In the genomic region with DNA sequence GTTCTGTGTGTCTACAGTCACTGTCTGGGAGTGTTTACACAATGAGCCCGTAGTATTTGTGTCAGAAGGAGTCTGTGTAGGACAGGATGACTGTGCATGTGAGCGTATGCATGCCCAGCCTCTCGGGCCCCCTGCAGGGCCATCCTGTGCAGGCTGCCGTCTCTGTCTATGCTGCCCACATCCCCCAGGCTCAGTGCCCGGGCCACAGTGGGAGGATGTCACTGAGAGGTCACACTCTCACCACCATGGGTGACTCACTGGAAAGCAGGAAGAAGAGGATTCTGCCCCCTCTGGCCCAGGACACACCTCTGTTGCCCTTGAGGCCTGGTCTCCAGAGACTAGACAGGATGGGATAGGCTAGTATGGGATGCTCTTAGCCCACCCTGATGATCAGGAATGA, we compare ENCODE assay signal across 9 mouse cellular contexts. TPM values are rescaled to one million over a fixed set of nuclear protein-coding genes. Genes with fewer than 3 reads are reported as not detected.
DNase-seq lines count a peak whose midpoint lies in the region; ATAC-seq lines count a peak whose summit lies in the region.
"Had no signal": no experiment of that assay in that cellular context is flagged by ENCODE, and none has a peak within 500 bp of the region (broad histone marks: within the 10 kb centered on the region; RNA-seq: fewer than 3 reads in every experiment).

No protein-coding gene starts in this region.

- no peak for ATAC-seq in heart, embryonic 11.5 days (replicated peaks; ENCODE audit: insufficient number of reproducible peaks, low FRiP score, low TSS enrichment)
- no peak for ATAC-seq in heart, embryonic 14.5 days (ENCODE audit: insufficient number of reproducible peaks, insufficient read depth, low FRiP score, low read depth)
- no peak for ATAC-seq in limb, embryonic 15.5 days (ENCODE audit: insufficient number of reproducible peaks, low FRiP score, low TSS enrichment, low read depth)
- ATAC-seq in midbrain, embryonic 11.5 days (ENCODE audit: low FRiP score), result no peak

- DNase-seq in heart, embryonic 10.5 days (ENCODE audit: low spot score), result no peak
- DNase-seq in adrenal gland, adult 2 months, result peak; percentile 82
- no peak for DNase-seq in thymus, postnatal 14 days
- no peak for DNase-seq in frontal cortex, adult 2 months (ENCODE audit: extremely low spot score in 1 of 2, low spot score in 1 of 2)
- DNase-seq in midbrain, embryonic 11.5 days (ENCODE audit: low spot score, missing footprints), result no peak

- H3K27ac ChIP-seq in heart, embryonic 10.5 days, result no peak overlapping the region
- H3K27ac ChIP-seq in heart, embryonic 11.5 days (ENCODE audit: low read depth, low read length), result no peak overlapping the region
- no peak overlapping the region for H3K27ac ChIP-seq in heart, embryonic 14.5 days (replicated peaks in 1 of 2; ENCODE audit: control insufficient read depth in 1 of 2, insufficient read depth in 1 of 2, low read depth in 2 of 2, low read length in 2 of 2)
- H3K27ac ChIP-seq in limb, embryonic 15.5 days, result no peak overlapping the region
- H3K27ac ChIP-seq in midbrain, embryonic 11.5 days (ENCODE audit: low read depth, low read length), result no peak overlapping the region

- no peak overlapping the region; the same call in 1 of the 2 replicates for H3K4me2 ChIP-seq in heart, embryonic 11.5 days
- peak overlapping the region; percentile 93 for H3K4me2 ChIP-seq in heart, embryonic 14.5 days (ENCODE audit: low read length)
- peak overlapping the region; percentile 86 for H3K4me2 ChIP-seq in limb, embryonic 15.5 days
- no peak overlapping the region for H3K4me2 ChIP-seq in midbrain, embryonic 11.5 days

- peaks cover 59% of the 10 kb centered on the region for H3K4me1 ChIP-seq in heart, embryonic 10.5 days
- H3K4me1 ChIP-seq in heart, embryonic 11.5 days (ENCODE audit: control insufficient read depth, insufficient read depth, low read length), result peaks cover 29% of the 10 kb centered on the region
- H3K4me1 ChIP-seq in heart, embryonic 14.5 days (ENCODE audit: control insufficient read depth in 2 of 2, insufficient read depth in 2 of 2, low read length in 2 of 2), result peaks cover 31 to 49% of the 10 kb centered on the region in 2 experiments
- peaks cover 67% of the 10 kb centered on the region for H3K4me1 ChIP-seq in limb, embryonic 15.5 days
- H3K4me1 ChIP-seq in midbrain, embryonic 11.5 days (ENCODE audit: control insufficient read depth, insufficient read depth, low read length), result peaks cover 30% of the 10 kb centered on the region

- H3K4me3 ChIP-seq in heart, embryonic 10.5 days, result peak overlapping the region; percentile 6; the same call in 1 of the 2 replicates
- H3K4me3 ChIP-seq in heart, embryonic 11.5 days (ENCODE audit: low read depth, low read length), result no peak overlapping the region
- H3K4me3 ChIP-seq in heart, embryonic 14.5 days (ENCODE audit: control insufficient read depth in 1 of 2, insufficient read depth in 1 of 2, low read depth in 1 of 2, low read length in 2 of 2), result peak overlapping the region; percentile 1 to 74; a peak in 2 of 4 replicates
- H3K4me3 ChIP-seq in limb, embryonic 15.5 days, result peak overlapping the region; percentile 81
- H3K4me3 ChIP-seq in midbrain, embryonic 11.5 days (ENCODE audit: low read depth, low read length), result no peak overlapping the region

- no peaks in the 10 kb centered on the region for H3K9me3 ChIP-seq in heart, embryonic 10.5 days
- no peaks in the 10 kb centered on the region for H3K9me3 ChIP-seq in heart, embryonic 11.5 days (replicated peaks; ENCODE audit: control insufficient read depth, low read length)
- H3K9me3 ChIP-seq in heart, embryonic 14.5 days (ENCODE audit: control insufficient read depth, low read length), result no peaks in the 10 kb centered on the region
- no peaks in the 10 kb centered on the region for H3K9me3 ChIP-seq in limb, embryonic 15.5 days
- no peaks in the 10 kb centered on the region for H3K9me3 ChIP-seq in midbrain, embryonic 11.5 days (ENCODE audit: control insufficient read depth, low read length)
- H3K9me3 ChIP-seq: G1E had no signal

- 66% methylated on average over 5 of the region's 5 CpGs for WGBS in heart, embryonic 10.5 days
- 67% methylated on average over 5 of the region's 5 CpGs for WGBS in heart, embryonic 11.5 days (ENCODE audit: insufficient replicate concordance)
- WGBS in heart, embryonic 14.5 days, result 62% methylated on average over 5 of the region's 5 CpGs
- WGBS in limb, embryonic 15.5 days, result 62% methylated on average over 5 of the region's 5 CpGs
- WGBS in midbrain, embryonic 11.5 days, result 73% methylated on average over 5 of the region's 5 CpGs

- peaks cover 96% of the 10 kb centered on the region for H3K27me3 ChIP-seq in heart, embryonic 10.5 days (ENCODE audit: insufficient read depth, poor library complexity, severe bottlenecking)
- peaks cover 59% of the 10 kb centered on the region for H3K27me3 ChIP-seq in heart, embryonic 11.5 days (ENCODE audit: control insufficient read depth, insufficient read depth, low read length)
- H3K27me3 ChIP-seq in heart, embryonic 14.5 days (ENCODE audit: control insufficient read depth, insufficient read depth, low read length), result 0 out of 2 replicates have a peak, but pooled peaks cover 11% of the 10 kb centered on the region
- peaks cover 2% of the 10 kb centered on the region; the same call in 1 of the 2 replicates for H3K27me3 ChIP-seq in limb, embryonic 15.5 days
- peaks cover 42% of the 10 kb centered on the region for H3K27me3 ChIP-seq in midbrain, embryonic 11.5 days (ENCODE audit: control insufficient read depth, insufficient read depth, low read length)

- H3K9ac ChIP-seq in heart, embryonic 11.5 days (ENCODE audit: low read depth, low read length), result no peak overlapping the region
- 0 out of 2 replicates have a peak overlapping the region, but pooled peaks have one; percentile 98 for H3K9ac ChIP-seq in heart, embryonic 14.5 days (ENCODE audit: low read length)
- 0 out of 2 replicates have a peak overlapping the region, but pooled peaks have one; percentile 11 for H3K9ac ChIP-seq in limb, embryonic 15.5 days
- H3K9ac ChIP-seq in midbrain, embryonic 11.5 days (ENCODE audit: low read length), result no peak overlapping the region

- H3K36me3 ChIP-seq in heart, embryonic 10.5 days, result no peaks in the 10 kb centered on the region; the same call in 1 of the 2 replicates
- H3K36me3 ChIP-seq in heart, embryonic 11.5 days (ENCODE audit: control insufficient read depth, insufficient read depth, low read length), result no peaks in the 10 kb centered on the region
- H3K36me3 ChIP-seq in heart, embryonic 14.5 days (ENCODE audit: control insufficient read depth, insufficient read depth, low read length), result peaks cover 5% of the 10 kb centered on the region
- peaks cover 12% of the 10 kb centered on the region for H3K36me3 ChIP-seq in limb, embryonic 15.5 days
- H3K36me3 ChIP-seq in midbrain, embryonic 11.5 days (ENCODE audit: control insufficient read depth, insufficient read depth, low read length), result no peaks in the 10 kb centered on the region
- H3K36me3 ChIP-seq: G1E had no signal

RNA-seq across cellular contexts. Expression of a gene that starts 2.9 kb away (rescaled TPM):
- 4.2 and 4.3 TPM in 2 replicates for polyA plus RNA-seq in heart, embryonic 10.5 days (2016; fragmentation: Nextera tagmentation; extraction: Ambion mirVana)
- polyA plus RNA-seq in heart, embryonic 11.5 days (2014; fragmentation: Nextera tagmentation; extraction: Ambion mirVana), result 9.3 and 9.8 TPM in 2 replicates
- 100 to 1,000 TPM; 174 to 246 TPM for total RNA-seq in adrenal gland, adult 2 months (2021)
- 737 and 768 TPM in 2 replicates for polyA plus RNA-seq in adrenal gland, adult 2 months (2012; rRNA removed)
- polyA plus RNA-seq in heart, embryonic 14.5 days (2014; fragmentation: Nextera tagmentation; extraction: Ambion mirVana), result 35.7 and 39.0 TPM in 2 replicates
- 59.4 and 64.3 TPM in 2 replicates for polyA plus RNA-seq in limb, embryonic 15.5 days (2015; fragmentation: Nextera tagmentation; extraction: Ambion mirVana)
- polyA plus RNA-seq in frontal cortex, adult 2 months (2012; rRNA removed), result 81.5 and 87.8 TPM in 2 replicates
- 4.8 and 6.0 TPM in 2 replicates for polyA plus RNA-seq in midbrain, embryonic 11.5 days (2014; fragmentation: Nextera tagmentation; extraction: Ambion mirVana)

RNA-seq across cellular contexts. Expression of a gene that starts 14.1 kb away (rescaled TPM):
- polyA plus RNA-seq in heart, embryonic 10.5 days (2016; fragmentation: Nextera tagmentation; extraction: Ambion mirVana), result 75.9 and 88.9 TPM in 2 replicates
- polyA plus RNA-seq in heart, embryonic 11.5 days (2014; fragmentation: Nextera tagmentation; extraction: Ambion mirVana), result 75.5 and 81.6 TPM in 2 replicates
- 10 to 100 TPM; 58.1 to 68.4 TPM for total RNA-seq in adrenal gland, adult 2 months (2021)
- 443 and 466 TPM in 2 replicates for polyA plus RNA-seq in adrenal gland, adult 2 months (2012; rRNA removed)
- 86.1 and 89.5 TPM in 2 replicates for polyA plus RNA-seq in heart, embryonic 14.5 days (2014; fragmentation: Nextera tagmentation; extraction: Ambion mirVana)
- polyA plus RNA-seq in limb, embryonic 15.5 days (2015; fragmentation: Nextera tagmentation; extraction: Ambion mirVana), result 101 and 107 TPM in 2 replicates
- 56.1 and 65.8 TPM in 2 replicates for polyA plus RNA-seq in frontal cortex, adult 2 months (2012; rRNA removed)
- 157 and 158 TPM in 2 replicates for polyA plus RNA-seq in midbrain, embryonic 11.5 days (2014; fragmentation: Nextera tagmentation; extraction: Ambion mirVana)

RNA-seq across cellular contexts. Expression of a gene that starts 17.5 kb away (rescaled TPM):
- 69.0 and 130 TPM in 2 replicates for polyA plus RNA-seq in heart, embryonic 10.5 days (2016; fragmentation: Nextera tagmentation; extraction: Ambion mirVana)
- 54.8 and 68.0 TPM in 2 replicates for polyA plus RNA-seq in heart, embryonic 11.5 days (2014; fragmentation: Nextera tagmentation; extraction: Ambion mirVana)
- 10 to 100 TPM; 30.3 to 31.6 TPM for total RNA-seq in adrenal gland, adult 2 months (2021)
- 47.6 and 49.2 TPM in 2 replicates for polyA plus RNA-seq in adrenal gland, adult 2 months (2012; rRNA removed)
- polyA plus RNA-seq in heart, embryonic 14.5 days (2014; fragmentation: Nextera tagmentation; extraction: Ambion mirVana), result 66.5 and 67.1 TPM in 2 replicates
- 28.9 and 48.5 TPM in 2 replicates for polyA plus RNA-seq in limb, embryonic 15.5 days (2015; fragmentation: Nextera tagmentation; extraction: Ambion mirVana)
- 16.8 and 18.8 TPM in 2 replicates for polyA plus RNA-seq in frontal cortex, adult 2 months (2012; rRNA removed)
- polyA plus RNA-seq in midbrain, embryonic 11.5 days (2014; fragmentation: Nextera tagmentation; extraction: Ambion mirVana), result 5.3 and 5.4 TPM in 2 replicates

RNA-seq across cellular contexts. Expression of a gene that starts 27.6 kb away (rescaled TPM):
- polyA plus RNA-seq in heart, embryonic 10.5 days (2016; fragmentation: Nextera tagmentation; extraction: Ambion mirVana), result 74.4 and 75.2 TPM in 2 replicates
- 54.8 and 59.4 TPM in 2 replicates for polyA plus RNA-seq in heart, embryonic 11.5 days (2014; fragmentation: Nextera tagmentation; extraction: Ambion mirVana)
- total RNA-seq in adrenal gland, adult 2 months (2021), result 100 to 1,000 TPM; 106 to 109 TPM
- 119 and 125 TPM in 2 replicates for polyA plus RNA-seq in adrenal gland, adult 2 months (2012; rRNA removed)
- polyA plus RNA-seq in heart, embryonic 14.5 days (2014; fragmentation: Nextera tagmentation; extraction: Ambion mirVana), result 56.9 and 62.3 TPM in 2 replicates
- polyA plus RNA-seq in limb, embryonic 15.5 days (2015; fragmentation: Nextera tagmentation; extraction: Ambion mirVana), result 81.6 and 85.1 TPM in 2 replicates
- 111 and 120 TPM in 2 replicates for polyA plus RNA-seq in frontal cortex, adult 2 months (2012; rRNA removed)
- 48.2 and 58.6 TPM in 2 replicates for polyA plus RNA-seq in midbrain, embryonic 11.5 days (2014; fragmentation: Nextera tagmentation; extraction: Ambion mirVana)

RNA-seq across cellular contexts. Expression of a gene that starts 39.4 kb away (rescaled TPM):
- polyA plus RNA-seq in heart, embryonic 10.5 days (2016; fragmentation: Nextera tagmentation; extraction: Ambion mirVana), result 0.15 TPM in 1 of 2 replicates, not detected in the other
- not detected in 2 replicates for polyA plus RNA-seq in heart, embryonic 11.5 days (2014; fragmentation: Nextera tagmentation; extraction: Ambion mirVana)
- not detected for total RNA-seq in adrenal gland, adult 2 months (2021)
- not detected in 2 replicates for polyA plus RNA-seq in adrenal gland, adult 2 months (2012; rRNA removed)
- polyA plus RNA-seq in heart, embryonic 14.5 days (2014; fragmentation: Nextera tagmentation; extraction: Ambion mirVana), result 0.26 and 0.27 TPM in 2 replicates
- 3.1 and 4.4 TPM in 2 replicates for polyA plus RNA-seq in limb, embryonic 15.5 days (2015; fragmentation: Nextera tagmentation; extraction: Ambion mirVana)
- polyA plus RNA-seq in frontal cortex, adult 2 months (2012; rRNA removed), result 0.22 and 0.27 TPM in 2 replicates
- polyA plus RNA-seq in midbrain, embryonic 11.5 days (2014; fragmentation: Nextera tagmentation; extraction: Ambion mirVana), result not detected in 2 replicates
- total RNA-seq: G1E had no signal

Comparison
In these comparisons a context has a peak if more than half of its experiments do, and no peak if none do; other contexts are left out.
1. H3K4me3 ChIP-seq: peak in heart, embryonic 10.5 days (single experiment), heart, embryonic 14.5 days (2 of 2) and limb, embryonic 15.5 days (single experiment); none in heart, embryonic 11.5 days (single experiment) and midbrain, embryonic 11.5 days (single experiment).
2. H3K4me2 ChIP-seq: peak in heart, embryonic 14.5 days (single experiment) and limb, embryonic 15.5 days (single experiment); none in heart, embryonic 11.5 days (single experiment) and midbrain, embryonic 11.5 days (single experiment).
3. H3K9ac ChIP-seq: peak in heart, embryonic 14.5 days (single experiment) and limb, embryonic 15.5 days (single experiment); none in heart, embryonic 11.5 days (single experiment) and midbrain, embryonic 11.5 days (single experiment).